Mouse (Mus musculus): ENCODE data around the gene Dnajc17. TPM values are rescaled to one million over a fixed set of nuclear protein-coding genes. Genes with fewer than 3 reads are reported as not detected.

Dnajc17 gene
- total RNA-seq, 2 experiments from 2014 or later = 6.4 to 7.1 TPM

- no peak for DNase-seq
These were observed 47.3 kb downstream of the Dnajc17 start for GRCm38 (mm10) chr2:119161247-119161646.

DNA sequence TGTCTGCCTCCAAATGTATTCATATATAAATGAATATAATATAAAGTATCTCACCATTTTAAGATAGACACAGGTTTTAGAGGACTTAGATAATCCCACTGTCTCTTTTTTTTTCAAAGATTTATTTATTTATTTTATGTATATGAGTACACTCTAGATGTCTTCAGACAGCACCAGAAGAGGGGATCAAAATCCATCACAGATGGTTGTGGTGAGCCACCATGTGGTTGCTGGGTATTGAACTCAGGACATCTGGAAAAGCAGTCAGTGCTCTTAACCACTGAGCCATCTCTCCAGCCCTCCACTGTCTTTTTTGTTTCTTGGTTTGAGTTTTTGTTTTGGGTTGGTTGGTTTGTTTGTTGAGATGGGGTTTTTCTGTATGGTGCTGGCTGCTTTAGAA, 50.8 kb downstream of the Dnajc17 start:
- no peak for DNase-seq

DNA sequence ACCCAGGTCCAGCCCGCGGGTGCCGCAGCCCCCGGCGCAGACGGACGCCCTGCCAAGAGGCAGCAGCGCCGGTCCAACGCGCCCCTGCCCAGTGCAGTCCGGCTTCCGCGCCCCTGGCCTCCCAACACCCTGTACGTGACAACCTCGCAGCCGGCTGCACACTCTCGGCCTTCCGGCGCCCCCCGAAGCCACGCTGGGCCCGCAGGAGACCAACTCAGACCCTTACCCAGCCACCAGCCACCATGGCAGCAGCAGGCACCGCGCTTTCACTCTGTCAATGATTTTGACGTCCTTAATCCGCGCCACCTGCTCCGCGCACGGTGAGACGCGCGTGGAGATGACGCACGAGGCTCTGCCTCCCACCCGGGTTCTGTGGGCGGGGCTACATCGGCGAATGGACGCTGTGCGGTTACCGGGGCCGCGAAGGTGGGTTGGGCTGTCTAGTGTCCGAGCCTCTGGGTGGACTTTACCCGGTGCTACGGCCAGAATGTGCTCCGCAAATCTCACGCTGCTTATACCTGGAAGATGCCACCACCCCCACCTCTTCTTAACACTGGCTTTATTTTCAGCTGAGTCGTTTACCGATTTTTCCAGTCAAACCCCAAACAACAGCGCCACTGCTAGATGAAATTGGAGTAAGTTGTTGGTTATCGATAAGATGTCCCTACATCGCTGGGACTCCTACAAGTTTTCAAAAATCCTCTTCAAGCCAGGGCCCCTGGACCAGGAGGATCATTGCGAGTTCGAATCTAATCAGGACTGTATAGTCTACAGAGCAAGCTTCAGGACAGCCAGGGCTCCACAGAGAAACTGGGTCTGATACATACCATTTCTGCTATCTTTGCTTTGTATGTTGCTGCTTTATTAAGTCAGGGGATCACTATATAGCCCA, 51.7 kb downstream of the Dnajc17 start, which contains the start of gene Rmdn3:
Gene Rmdn3 (minus strand): TSS at position 354 of the 892 bp plus-strand sequence.
- peak; percentile 84 for DNase-seq

- DNase-seq = no peak
These were observed 52.4 kb downstream of the Dnajc17 start for GRCm38 (mm10) chr2:119156081-119156680.

DNA sequence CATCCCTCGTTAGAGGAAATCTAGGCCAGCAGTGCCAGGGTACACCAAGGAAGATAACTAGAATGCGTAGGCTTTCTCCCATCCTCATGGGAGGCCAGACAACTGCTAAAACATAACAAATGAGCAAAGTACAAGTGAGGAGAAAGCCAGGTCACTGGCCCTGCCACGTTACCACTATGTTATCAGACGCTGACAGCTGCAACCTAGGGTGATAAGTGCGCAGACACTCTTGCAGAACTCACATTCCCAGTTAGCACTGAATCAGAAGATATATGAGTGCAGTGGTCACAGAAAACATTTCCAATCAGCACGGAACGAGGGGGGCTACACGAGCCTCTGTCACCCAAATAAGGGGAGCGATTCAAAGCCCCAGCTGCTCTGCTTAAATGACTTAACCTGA, 53.2 kb downstream of the Dnajc17 start:
- no peak for DNase-seq

- DNase-seq = no peak
These were observed 53.9 kb downstream of the Dnajc17 start for GRCm38 (mm10) chr2:119154683-119155082.

DNA sequence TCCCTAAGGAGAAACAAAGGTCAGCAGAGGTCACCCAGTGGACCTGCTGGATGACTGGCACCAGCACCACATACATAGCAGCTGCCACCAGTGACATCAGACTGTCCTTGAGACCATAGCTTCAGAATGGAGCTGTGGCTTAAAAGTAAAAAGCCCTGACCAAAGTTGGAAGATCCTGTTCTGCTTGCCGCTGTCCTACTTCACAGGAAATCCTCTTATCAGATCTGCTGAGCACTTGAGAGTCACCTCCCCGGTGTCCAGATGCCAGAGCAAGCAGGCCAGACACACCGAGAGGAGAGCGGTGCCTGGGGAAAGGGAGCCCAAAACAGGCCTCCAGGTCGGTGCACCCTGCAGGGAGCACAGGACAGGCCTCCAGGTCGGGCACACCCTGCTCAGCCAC, 56.3 kb downstream of the Dnajc17 start:
- no peak for DNase-seq

- DNase-seq = no peak
These were observed 60.8 kb downstream of the Dnajc17 start for GRCm38 (mm10) chr2:119147775-119148174.

DNA sequence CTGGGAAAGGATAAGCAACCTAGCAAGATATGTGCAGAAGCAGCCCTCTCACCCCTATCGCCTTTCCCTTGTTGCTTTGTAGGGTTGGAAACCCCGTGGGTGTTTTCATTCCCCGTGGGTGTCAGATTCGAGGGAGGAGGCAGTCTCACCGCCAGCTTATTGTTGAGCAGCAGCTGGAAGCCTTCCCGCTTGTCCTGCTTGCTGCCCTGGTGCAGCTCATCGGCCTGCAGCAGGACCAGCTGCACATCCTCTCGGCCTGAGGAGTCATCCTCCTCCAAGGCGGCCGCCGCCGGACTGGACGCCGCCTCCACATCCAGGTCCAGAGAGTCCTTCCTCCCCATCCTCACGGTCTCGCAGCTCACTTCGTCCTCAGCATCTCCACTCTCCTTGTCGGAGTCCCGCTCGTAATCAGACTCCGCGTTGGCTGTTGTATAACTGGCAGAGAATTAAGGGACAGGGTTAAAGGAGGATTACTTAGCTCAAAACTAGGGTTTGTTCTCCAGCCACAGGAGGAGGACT, 61.4 kb downstream of the Dnajc17 start:
- no peak for DNase-seq

- no peak for DNase-seq
These were observed 62.2 kb downstream of the Dnajc17 start for GRCm38 (mm10) chr2:119146435-119146834.

DNA sequence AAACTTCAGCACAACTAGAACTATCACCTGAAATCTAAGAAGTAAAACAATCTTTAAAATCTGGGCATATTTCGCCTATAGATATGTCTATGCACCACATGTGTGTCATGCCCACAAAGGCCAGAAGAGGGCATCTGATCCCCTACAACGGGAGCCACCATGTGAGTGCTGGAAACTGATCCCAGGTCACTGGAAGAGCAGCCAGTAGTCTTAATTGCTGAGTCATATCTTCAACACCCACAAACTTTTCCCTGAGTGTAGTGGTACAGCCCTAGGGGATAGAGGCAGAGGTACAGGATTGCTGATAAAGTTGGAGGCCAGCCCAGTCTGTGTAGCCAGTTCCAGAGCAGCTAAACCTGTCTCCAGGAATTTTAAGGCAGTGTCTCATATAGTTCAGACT, 63.4 kb downstream of the Dnajc17 start:
- no peak for DNase-seq

DNA sequence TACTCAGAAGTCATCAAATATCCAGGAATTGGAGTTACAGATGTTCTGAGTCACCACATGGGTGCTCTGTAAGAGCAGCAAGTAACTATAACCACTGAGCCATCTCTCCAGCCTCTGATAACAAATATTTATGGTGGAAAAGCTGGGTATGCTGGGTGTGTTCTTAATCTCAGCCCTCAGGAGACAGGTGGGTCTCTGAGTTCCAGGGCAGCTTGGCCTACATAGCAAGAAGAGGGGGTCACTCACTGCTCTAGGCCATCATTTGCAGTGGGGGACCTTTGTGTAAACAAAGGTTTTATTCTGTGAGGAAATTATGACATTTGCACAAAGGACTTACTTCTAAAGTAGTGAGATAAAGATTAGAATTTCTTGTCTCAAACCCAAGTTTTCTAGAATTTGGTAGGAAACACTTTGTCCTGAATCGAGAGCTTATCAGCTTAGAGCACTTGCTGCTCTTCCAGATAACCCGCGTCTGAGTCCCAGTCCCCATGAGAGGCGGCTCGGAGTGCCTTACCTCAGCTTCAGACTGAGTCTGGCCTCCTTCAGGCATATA, 72.2 kb downstream of the Dnajc17 start:
- no peak for DNase-seq

Other genes with a start within 250 kb of the Dnajc17 start
- gene Ccdc32, start 179.4 kb downstream of the Dnajc17 start, total RNA-seq (2021) = 1 to 10 TPM; 3.7 to 4.8 TPM
- 1 to 10 TPM; 2.4 to 2.5 TPM for gene Rpusd2, start 174.0 kb downstream of the Dnajc17 start, total RNA-seq (2021)
- under 1 TPM; 0.28 to 0.88 TPM for gene Knl1, start 161.7 kb downstream of the Dnajc17 start, total RNA-seq (2021)
- 1 to 10 TPM in 1 of 2 experiments, under 1 TPM in 1; 0.78 to 1.2 TPM for gene Rad51, start 96.0 kb downstream of the Dnajc17 start, total RNA-seq (2021)
- 1 to 10 TPM; 5.7 to 9.2 TPM for gene Rmdn3, start 51.8 kb downstream of the Dnajc17 start, total RNA-seq (2021)
- gene Gchfr, start 41.0 kb downstream of the Dnajc17 start, total RNA-seq (2021) = not detected
- gene Gm14137, start 34.3 kb downstream of the Dnajc17 start, total RNA-seq (2021) = not detected
- 10 to 100 TPM; 10.5 to 11.7 TPM for gene Zfyve19, start 178 bp downstream of the Dnajc17 start, total RNA-seq (2021)
- not detected for gene Ppp1r14d, start 21.1 kb upstream of the Dnajc17 start, total RNA-seq (2021)
- under 1 TPM in 1 of 2 experiments, not detected in 1; 0.10 TPM for gene Spint1, start 28.6 kb upstream of the Dnajc17 start, total RNA-seq (2021)
- gene Rhov, start 62.5 kb upstream of the Dnajc17 start, total RNA-seq (2021) = not detected
- gene Vps18, start 79.9 kb upstream of the Dnajc17 start, total RNA-seq (2021) = 1 to 10 TPM; 7.8 to 8.1 TPM
- 1 to 10 TPM; 3.2 to 4.5 TPM for gene Dll4, start 117.0 kb upstream of the Dnajc17 start, total RNA-seq (2021)
- 10 to 100 TPM; 14.2 to 69.5 TPM for gene Chac1, start 142.4 kb upstream of the Dnajc17 start, total RNA-seq (2021)

Data from gastrocnemius, postnatal 25 days (tissue).